Mouse (Mus musculus): ENCODE measurements at regions not wholly inside any gene's neighbourhood (a gene's known extent, or its start where the extent isn't known, plus 50 kb on each side); places are given as distances from the start of the nearest gene placed in this dataset.

DNA sequence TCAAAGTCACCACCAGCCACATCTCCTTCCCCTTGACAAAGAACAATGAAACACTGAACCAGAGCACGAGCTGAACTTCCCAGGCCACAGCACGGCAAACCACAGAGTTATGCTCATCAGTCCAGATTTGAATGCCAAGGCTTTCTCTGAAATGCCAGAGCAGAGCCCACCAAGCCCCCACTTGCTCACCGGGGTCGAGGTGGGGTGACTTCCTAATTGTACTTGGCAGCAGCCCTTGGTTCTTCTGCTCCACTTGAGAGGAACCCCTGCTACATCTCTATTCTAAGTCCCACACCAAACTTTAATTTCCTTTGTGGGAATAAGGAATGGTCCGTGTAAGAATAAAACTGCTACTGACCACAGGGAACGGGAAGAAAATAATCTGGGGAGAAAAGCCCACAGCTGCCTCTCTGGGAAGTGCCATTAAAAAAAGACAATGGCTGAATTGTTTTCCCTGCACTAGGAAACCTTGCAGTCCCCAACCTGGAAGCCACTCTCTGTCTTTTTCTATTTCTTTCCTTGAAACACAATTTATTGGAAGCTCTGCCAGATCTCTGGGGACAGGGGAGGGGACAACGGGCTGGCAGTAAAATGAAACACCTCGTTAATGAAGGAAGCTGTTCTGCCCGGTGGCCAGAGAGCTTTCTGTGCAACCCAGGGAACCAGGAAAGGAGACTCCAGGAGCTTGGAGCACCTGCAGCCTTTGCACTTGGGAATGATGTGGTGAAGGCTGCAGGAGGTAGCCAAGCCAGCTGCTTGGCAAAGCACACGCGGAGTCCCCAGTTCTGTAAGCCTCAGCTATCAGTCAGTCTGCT, 215.6 kb upstream of the Usp24 start:
- H3K4me2 ChIP-seq = no peak overlapping the region
- H3K9ac ChIP-seq = no peak overlapping the region
- H3K27me3 ChIP-seq = no peaks in the 10 kb centered on the region
- H3K4me1 ChIP-seq (replicated peaks) = no peaks in the 10 kb centered on the region
- H3K9me3 ChIP-seq (replicated peaks) = no peaks in the 10 kb centered on the region
- DNase-seq (no peak), ATAC-seq (ENCODE audit: low read depth) (no peak)
- no peak overlapping the region for H3K27ac ChIP-seq
- H3K36me3 ChIP-seq = no peaks in the 10 kb centered on the region
- no peak overlapping the region for H3K4me3 ChIP-seq (replicated peaks)
- WGBS (ENCODE audit: insufficient replicate concordance) = 49% methylated on average over 11 of the region's 11 CpGs

DNA sequence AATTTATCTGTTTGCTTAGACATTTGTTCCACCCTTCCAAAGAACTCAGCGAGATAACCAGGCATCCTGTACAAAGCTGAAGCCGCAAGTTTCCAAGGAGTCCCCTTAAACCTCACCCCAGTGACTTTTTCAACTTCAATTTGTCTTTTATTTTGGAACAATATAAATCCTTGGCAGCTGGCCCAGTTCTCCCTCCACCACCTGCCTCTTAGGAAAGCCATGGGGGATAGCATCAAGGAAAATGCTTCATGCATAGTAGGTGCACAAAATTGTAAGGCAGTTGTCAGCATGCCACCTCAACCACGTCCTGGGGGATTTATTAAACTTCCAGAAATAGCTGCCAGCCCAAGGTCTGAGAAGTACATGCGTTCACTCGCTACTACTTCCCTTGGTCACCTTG, 214.1 kb upstream of the Usp24 start:
- 45% methylated on average over 5 of the region's 5 CpGs for WGBS (ENCODE audit: insufficient replicate concordance)
- DNase-seq = no peak
- H3K4me1 ChIP-seq (replicated peaks) = no peaks in the 10 kb centered on the region
- H3K9ac ChIP-seq = no peak overlapping the region
- H3K27me3 ChIP-seq = no peaks in the 10 kb centered on the region
- no peak overlapping the region for H3K4me2 ChIP-seq
- H3K27ac ChIP-seq = no peak overlapping the region
- no peaks in the 10 kb centered on the region for H3K9me3 ChIP-seq (replicated peaks)
- no peak for ATAC-seq (ENCODE audit: low read depth)
- no peaks in the 10 kb centered on the region for H3K36me3 ChIP-seq
- no peak overlapping the region for H3K4me3 ChIP-seq (replicated peaks)

DNA sequence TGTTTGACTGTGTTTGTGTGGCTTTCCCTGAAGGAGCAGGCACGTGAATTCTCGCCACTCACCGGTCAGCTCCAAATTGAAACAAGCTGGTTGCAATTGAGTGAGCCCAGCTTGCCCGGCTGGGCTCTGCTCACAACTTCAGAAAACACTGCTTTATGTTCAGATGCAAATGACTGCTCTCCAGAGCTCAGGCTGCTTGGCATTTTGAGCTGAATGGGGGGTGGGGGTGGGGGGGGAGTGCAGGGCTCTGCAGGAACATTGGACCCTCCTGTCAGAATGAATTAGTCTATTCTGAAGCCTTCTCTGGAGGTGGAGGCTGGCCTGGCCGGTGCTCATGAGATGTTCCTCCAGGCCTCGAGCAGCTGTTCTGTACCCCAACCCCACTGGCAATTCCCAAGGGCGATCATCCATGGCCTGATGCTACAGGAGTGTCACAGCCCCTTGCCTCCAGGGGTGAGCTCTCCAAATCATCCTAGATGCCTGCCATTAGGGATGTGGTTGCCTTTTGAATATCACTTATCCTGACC, 213.5 kb upstream of the Usp24 start:
- H3K9ac ChIP-seq = no peak overlapping the region
- 54% methylated on average over 7 of the region's 7 CpGs for WGBS (ENCODE audit: insufficient replicate concordance)
- H3K4me2 ChIP-seq = no peak overlapping the region
- H3K27ac ChIP-seq = no peak overlapping the region
- H3K36me3 ChIP-seq = no peaks in the 10 kb centered on the region
- H3K4me3 ChIP-seq (replicated peaks) = no peak overlapping the region
- DNase-seq (no peak), ATAC-seq (ENCODE audit: low read depth) (no peak)
- no peaks in the 10 kb centered on the region for H3K4me1 ChIP-seq (replicated peaks)
- no peaks in the 10 kb centered on the region for H3K9me3 ChIP-seq (replicated peaks)
- H3K27me3 ChIP-seq = no peaks in the 10 kb centered on the region

DNA sequence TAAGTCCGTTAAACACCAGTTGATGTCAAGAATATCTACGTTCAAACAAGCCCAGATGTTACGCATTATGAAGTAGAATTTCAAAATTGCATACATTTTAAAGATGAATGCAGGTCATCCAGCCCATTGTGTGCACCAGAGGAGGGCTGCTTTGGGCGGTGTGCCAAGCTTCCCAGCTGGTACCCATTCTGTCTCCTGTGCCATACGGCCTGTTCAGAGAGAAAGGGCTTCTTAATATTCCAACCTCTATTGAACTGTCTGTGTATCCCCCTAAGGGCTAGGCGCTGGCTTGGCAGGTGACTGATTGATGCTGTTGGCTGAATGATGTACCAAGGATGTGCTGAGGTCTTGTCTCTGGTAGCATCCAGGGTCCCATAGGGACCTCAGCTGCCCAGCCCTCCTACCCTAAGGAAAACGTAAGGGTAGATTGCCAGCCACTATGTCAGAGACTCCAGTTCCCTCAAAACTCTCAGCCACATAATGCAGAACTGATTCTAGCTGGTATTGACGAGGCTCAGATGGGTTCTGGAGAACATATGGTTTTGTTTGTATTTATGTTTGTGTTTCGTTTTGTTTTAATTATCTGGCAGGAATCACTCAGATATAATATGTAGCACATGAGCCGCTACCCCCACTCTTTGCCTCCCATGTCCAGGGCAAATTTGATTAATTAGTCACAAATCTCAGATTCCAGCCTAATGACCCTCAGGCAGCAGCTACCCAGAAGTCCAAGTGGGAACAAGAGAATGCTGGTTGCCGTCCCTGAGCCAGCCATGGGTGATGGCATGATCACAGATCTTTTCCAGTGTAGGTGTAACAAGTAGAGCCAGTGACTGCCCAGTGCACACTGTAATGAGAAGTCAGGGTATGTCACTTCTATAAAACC, 212.0 kb upstream of the Usp24 start:
- no peaks in the 10 kb centered on the region for H3K4me1 ChIP-seq (replicated peaks)
- H3K36me3 ChIP-seq = no peaks in the 10 kb centered on the region
- H3K4me3 ChIP-seq (replicated peaks) = no peak overlapping the region
- 64% methylated on average over 11 of the region's 11 CpGs for WGBS (ENCODE audit: insufficient replicate concordance)
- no peak overlapping the region for H3K27ac ChIP-seq
- H3K9me3 ChIP-seq (replicated peaks) = no peaks in the 10 kb centered on the region
- H3K27me3 ChIP-seq = no peaks in the 10 kb centered on the region
- ATAC-seq (ENCODE audit: low read depth) (no peak), DNase-seq (no peak)
- no peak overlapping the region for H3K4me2 ChIP-seq
- H3K9ac ChIP-seq = no peak overlapping the region

DNA sequence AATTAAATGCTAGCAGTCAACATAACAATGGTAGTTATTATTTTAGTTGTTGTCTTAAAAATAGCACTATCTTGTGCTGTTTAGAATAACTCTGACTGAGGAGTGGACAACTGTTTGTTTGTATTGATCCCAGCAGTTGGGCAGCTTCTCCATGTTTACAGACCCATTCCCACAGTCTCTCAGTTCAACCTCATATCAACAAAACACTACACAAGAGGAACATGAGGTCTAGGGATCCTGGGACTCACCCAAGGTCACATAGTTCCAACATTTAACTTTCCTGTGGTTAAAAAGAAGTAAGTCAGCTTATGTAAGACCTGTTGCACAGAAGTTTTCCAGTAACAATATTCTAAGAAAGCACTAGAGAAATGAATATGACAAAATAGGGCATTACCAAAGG, 203.0 kb upstream of the Usp24 start:
- ATAC-seq (ENCODE audit: low read depth) = no peak
- Histone ChIP-seq H3K27ac (no peak overlapping the region), H3K4me1 (replicated peaks) (no peaks in the 10 kb centered on the region), H3K9ac (no peak overlapping the region), H3K9me3 (replicated peaks) (no peaks in the 10 kb centered on the region), H3K4me3 (replicated peaks) (no peak overlapping the region), H3K27me3 (no peaks in the 10 kb centered on the region), H3K36me3 (no peaks in the 10 kb centered on the region), H3K4me2 (no peak overlapping the region)
- no peak for DNase-seq

DNA sequence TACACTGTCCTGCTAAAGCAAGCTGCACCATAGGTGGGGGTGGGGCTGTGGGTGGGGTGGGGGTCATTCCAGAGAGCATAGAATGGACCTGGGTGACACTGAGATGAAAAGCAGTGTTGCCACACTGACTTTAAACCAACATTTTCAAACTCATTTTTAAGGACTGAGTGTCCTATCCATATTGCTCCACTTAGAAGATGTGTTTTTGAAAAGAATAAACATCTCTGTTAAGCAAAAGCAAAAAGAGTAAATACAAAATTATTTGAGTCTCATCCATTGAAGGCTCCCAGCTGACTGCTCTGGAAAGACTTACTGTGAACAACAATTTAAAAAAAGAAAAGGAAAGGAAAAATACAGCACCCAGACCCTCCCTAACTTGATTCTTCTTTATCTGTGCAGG, 202.3 kb upstream of the Usp24 start:
- H3K9ac ChIP-seq = no peak overlapping the region
- H3K4me3 ChIP-seq (replicated peaks) = no peak overlapping the region
- no peak for ATAC-seq (ENCODE audit: low read depth)
- no peaks in the 10 kb centered on the region for H3K27me3 ChIP-seq
- no peaks in the 10 kb centered on the region for H3K36me3 ChIP-seq
- H3K4me1 ChIP-seq (replicated peaks) = no peaks in the 10 kb centered on the region
- no peak for DNase-seq
- H3K9me3 ChIP-seq (replicated peaks) = no peaks in the 10 kb centered on the region
- H3K4me2 ChIP-seq = no peak overlapping the region
- no peak overlapping the region for H3K27ac ChIP-seq

DNA sequence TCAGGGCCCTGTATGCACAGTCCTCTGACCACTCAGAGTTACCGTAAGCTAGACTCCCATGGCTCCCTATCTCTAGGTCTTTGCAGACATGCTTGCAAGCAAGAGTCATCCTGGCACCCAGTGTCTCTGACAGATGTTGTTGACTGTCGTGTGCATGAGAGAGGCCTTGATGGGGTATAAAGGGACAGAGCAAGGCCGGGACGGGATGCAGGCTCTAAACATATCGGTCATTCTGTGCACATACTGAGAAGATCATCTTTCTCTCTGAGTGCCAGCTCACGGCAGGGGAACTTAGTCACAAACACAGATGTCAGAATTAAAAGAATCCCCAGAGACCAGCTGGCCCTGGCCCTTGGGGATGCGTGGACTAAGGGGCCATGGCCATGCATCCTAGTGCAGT, 199.4 kb upstream of the Usp24 start:
- 69% methylated on average over 7 of the region's 7 CpGs for WGBS (ENCODE audit: insufficient replicate concordance)

DNA sequence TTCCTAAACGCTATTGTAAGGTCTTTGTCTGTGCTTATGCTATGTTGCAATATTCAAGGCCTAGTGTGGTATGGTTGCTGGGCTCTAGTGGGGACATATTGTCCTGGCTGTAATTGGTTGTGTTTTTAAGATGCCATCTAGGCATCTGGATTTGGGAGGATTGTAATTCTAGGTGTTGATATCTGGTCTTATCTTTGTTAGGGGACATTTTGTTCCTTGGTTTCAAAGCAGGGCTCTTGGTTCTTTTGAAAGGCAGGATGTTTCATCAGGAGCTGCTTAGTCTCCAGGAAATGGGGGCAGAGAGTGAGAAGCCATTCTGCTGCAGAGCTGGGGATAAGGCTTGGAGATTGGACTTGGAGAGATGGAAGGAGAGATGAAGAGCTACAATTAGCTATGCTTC, 194.7 kb upstream of the Usp24 start:
- DNase-seq (no peak), ATAC-seq (ENCODE audit: low read depth) (no peak)
- 48% methylated on average over 1 of the region's 1 CpGs for WGBS (ENCODE audit: insufficient replicate concordance)
- no peak overlapping the region for H3K9ac ChIP-seq
- H3K4me3 ChIP-seq (replicated peaks) = no peak overlapping the region
- no peak overlapping the region for H3K4me2 ChIP-seq
- H3K36me3 ChIP-seq = no peaks in the 10 kb centered on the region
- no peak overlapping the region for H3K27ac ChIP-seq
- no peaks in the 10 kb centered on the region for H3K27me3 ChIP-seq
- no peaks in the 10 kb centered on the region for H3K4me1 ChIP-seq (replicated peaks)
- no peaks in the 10 kb centered on the region for H3K9me3 ChIP-seq (replicated peaks)

More for the DNA sequence above, 199.4 kb upstream of the Usp24 start:
- Histone ChIP-seq H3K9ac (no peak overlapping the region), H3K27me3 (no peaks in the 10 kb centered on the region), H3K27ac (no peak overlapping the region), H3K9me3 (replicated peaks) (no peaks in the 10 kb centered on the region), H3K4me3 (replicated peaks) (no peak overlapping the region), H3K4me1 (replicated peaks) (no peaks in the 10 kb centered on the region), H3K4me2 (no peak overlapping the region), H3K36me3 (no peaks in the 10 kb centered on the region)
- ATAC-seq (ENCODE audit: low read depth) (no peak), DNase-seq (no peak)

DNA sequence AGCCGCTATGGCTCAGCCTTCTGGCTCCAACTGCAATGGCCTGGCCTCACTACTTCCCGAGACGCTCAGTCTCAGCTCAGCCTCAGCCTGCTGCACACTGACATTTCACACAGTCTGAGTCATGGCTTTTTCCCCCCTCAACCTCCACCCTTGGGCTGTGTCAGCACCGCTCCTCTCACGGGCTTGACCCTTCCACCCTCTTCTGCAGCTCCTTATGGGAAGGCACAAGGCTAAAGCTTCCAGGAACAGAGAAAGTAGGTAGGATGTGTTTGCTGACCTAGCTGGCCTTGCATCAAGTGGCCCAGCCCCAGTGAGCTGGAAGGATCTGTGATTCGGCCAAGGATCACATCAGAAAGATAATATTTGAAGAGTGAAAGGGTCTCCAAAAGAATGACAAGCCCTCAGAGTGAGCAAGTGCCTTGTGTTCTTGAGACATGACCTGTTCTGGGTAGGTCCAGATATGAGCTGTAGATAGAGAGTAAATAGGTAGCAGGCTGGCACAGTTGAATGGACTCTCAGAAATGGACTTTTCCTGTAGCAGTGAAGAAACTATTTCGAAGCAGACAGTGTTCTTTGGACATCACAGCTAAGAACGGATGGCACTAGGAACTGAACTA, 192.9 kb upstream of the Usp24 start:
- H3K9ac ChIP-seq = no peak overlapping the region
- ATAC-seq (ENCODE audit: low read depth) = no peak
- no peak overlapping the region for H3K4me2 ChIP-seq
- no peaks in the 10 kb centered on the region for H3K36me3 ChIP-seq
- WGBS (ENCODE audit: insufficient replicate concordance) = 65% methylated on average over 8 of the region's 8 CpGs
- no peak for DNase-seq
- no peaks in the 10 kb centered on the region for H3K9me3 ChIP-seq (replicated peaks)
- H3K4me3 ChIP-seq (replicated peaks) = no peak overlapping the region
- no peaks in the 10 kb centered on the region for H3K4me1 ChIP-seq (replicated peaks)
- no peak overlapping the region for H3K27ac ChIP-seq
- no peaks in the 10 kb centered on the region for H3K27me3 ChIP-seq

DNA sequence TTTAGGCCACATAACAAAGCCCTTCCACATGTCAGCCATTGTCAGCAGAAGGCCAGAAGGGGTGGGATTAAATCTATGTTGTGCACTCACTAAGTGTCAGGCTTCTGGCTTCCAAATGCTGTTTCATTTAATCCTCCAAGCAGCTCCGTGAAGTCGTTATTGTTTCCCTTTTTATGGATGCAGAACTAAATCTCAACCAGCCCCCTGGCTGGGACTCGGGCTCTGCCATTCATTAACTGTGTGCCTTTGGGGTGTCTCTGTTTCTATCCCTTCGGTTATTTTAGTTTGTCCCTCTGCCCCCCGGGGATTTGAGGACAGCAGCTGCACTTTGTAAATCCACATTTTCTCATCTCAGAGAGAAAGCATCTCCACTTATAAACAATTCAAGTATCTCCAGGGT, 188.8 kb upstream of the Usp24 start:
- Histone ChIP-seq H3K9ac (no peak overlapping the region), H3K27ac (no peak overlapping the region), H3K36me3 (no peaks in the 10 kb centered on the region), H3K4me2 (no peak overlapping the region), H3K27me3 (no peaks in the 10 kb centered on the region), H3K4me1 (replicated peaks) (no peaks in the 10 kb centered on the region), H3K9me3 (replicated peaks) (no peaks in the 10 kb centered on the region), H3K4me3 (replicated peaks) (no peak overlapping the region)
- 61% methylated on average over 5 of the region's 5 CpGs for WGBS (ENCODE audit: insufficient replicate concordance)
- DNase-seq (no peak), ATAC-seq (ENCODE audit: low read depth) (no peak)

DNA sequence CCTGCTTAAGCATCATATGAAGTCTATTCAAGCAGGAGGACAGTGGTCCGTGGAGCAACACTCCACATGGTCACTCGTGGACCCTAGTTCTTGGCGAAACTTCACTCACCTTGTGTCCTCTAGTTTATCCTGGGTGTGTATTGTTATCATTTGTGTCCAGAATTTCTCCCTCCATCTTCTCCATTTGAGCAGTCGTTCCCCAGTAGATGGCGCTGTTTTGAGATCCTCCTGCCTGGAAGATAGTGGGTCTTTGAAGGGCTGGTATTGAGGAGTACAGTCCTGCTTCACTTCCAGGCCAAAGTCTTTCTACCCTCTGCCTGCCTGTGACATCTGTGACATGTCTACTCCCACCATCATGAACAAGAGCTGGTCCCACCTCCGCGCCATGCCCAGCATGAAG, 188.4 kb upstream of the Usp24 start:
- H3K4me3 ChIP-seq (replicated peaks) = no peak overlapping the region
- H3K4me1 ChIP-seq (replicated peaks) = no peaks in the 10 kb centered on the region
- no peaks in the 10 kb centered on the region for H3K36me3 ChIP-seq
- 34% methylated on average over 7 of the region's 7 CpGs for WGBS (ENCODE audit: insufficient replicate concordance)
- H3K4me2 ChIP-seq = no peak overlapping the region
- H3K27ac ChIP-seq = no peak overlapping the region
- ATAC-seq (ENCODE audit: low read depth) (no peak), DNase-seq (no peak)
- no peaks in the 10 kb centered on the region for H3K27me3 ChIP-seq
- H3K9ac ChIP-seq = no peak overlapping the region
- H3K9me3 ChIP-seq (replicated peaks) = no peaks in the 10 kb centered on the region

Data from liver, embryonic 13.5 days (tissue).